Mouse (Mus musculus): Measurements from ENCODE around the gene Thsd7b. TPM values are rescaled to one million over a fixed set of nuclear protein-coding genes. Genes with fewer than 3 reads are reported as not detected.
"Not testable (repeated sequence)": the region's sequence is repeated elsewhere in the genome, so short reads cannot be mapped to it uniquely, and the experiment has no call there.

The Thsd7b gene
- polyA plus RNA-seq, 1 experiment: 0.54 TPM

- no peak for DNase-seq (ENCODE audit: low read depth)
Observed at GRCm38 (mm10) chr1:129838486-129838885, 565.4 kb downstream of the Thsd7b start.

GRCm38 (mm10) chr1:129843416-129843815 is 570.3 kb downstream of the Thsd7b start:
- DNase-seq (ENCODE audit: low read depth): no peak

- DNase-seq (ENCODE audit: low read depth): no peak
Observed at GRCm38 (mm10) chr1:129850007-129850564, 577.0 kb downstream of the Thsd7b start.

GRCm38 (mm10) chr1:129867714-129868113 is 594.6 kb downstream of the Thsd7b start:
- no peak for DNase-seq (ENCODE audit: low read depth)

- no peak for DNase-seq (ENCODE audit: low read depth)
Observed at GRCm38 (mm10) chr1:129874355-129874754, 601.3 kb downstream of the Thsd7b start.

- no peak for DNase-seq (ENCODE audit: low read depth)
Observed at GRCm38 (mm10) chr1:129887861-129888260, 614.8 kb downstream of the Thsd7b start.

GRCm38 (mm10) chr1:129898121-129898520 is 625.0 kb downstream of the Thsd7b start:
- DNase-seq (ENCODE audit: low read depth): no peak

- DNase-seq (ENCODE audit: low read depth): no peak
Observed at GRCm38 (mm10) chr1:129915484-129915883, 642.4 kb downstream of the Thsd7b start.

GRCm38 (mm10) chr1:129917568-129917967 is 644.5 kb downstream of the Thsd7b start:
- DNase-seq (ENCODE audit: low read depth): no peak

GRCm38 (mm10) chr1:129919385-129919784 is 646.3 kb downstream of the Thsd7b start:
- no peak for DNase-seq (ENCODE audit: low read depth)

GRCm38 (mm10) chr1:129931003-129931402 is 657.9 kb downstream of the Thsd7b start:
- no peak for DNase-seq (ENCODE audit: low read depth)

- no peak for DNase-seq (ENCODE audit: low read depth)
Observed at GRCm38 (mm10) chr1:129943116-129943515, 670.0 kb downstream of the Thsd7b start.

GRCm38 (mm10) chr1:129947026-129947425 is 673.9 kb downstream of the Thsd7b start:
- no peak for DNase-seq (ENCODE audit: low read depth)

- DNase-seq (ENCODE audit: low read depth): no peak
Observed at GRCm38 (mm10) chr1:129955478-129955877, 682.4 kb downstream of the Thsd7b start.

- no peak for DNase-seq (ENCODE audit: low read depth)
Observed at GRCm38 (mm10) chr1:129956625-129957024, 683.5 kb downstream of the Thsd7b start.

- not testable (repeated sequence) for DNase-seq (ENCODE audit: low read depth)
Observed at GRCm38 (mm10) chr1:129959352-129959751, 686.2 kb downstream of the Thsd7b start.

- DNase-seq (ENCODE audit: low read depth): no peak
Observed at GRCm38 (mm10) chr1:129963166-129963565, 690.1 kb downstream of the Thsd7b start.

GRCm38 (mm10) chr1:129989247-129989646 is 716.1 kb downstream of the Thsd7b start:
- not testable (repeated sequence) for DNase-seq (ENCODE audit: low read depth)

- DNase-seq (ENCODE audit: low read depth): no peak
Observed at GRCm38 (mm10) chr1:129990821-129991220, 717.7 kb downstream of the Thsd7b start.

GRCm38 (mm10) chr1:130055012-130055411 is 781.9 kb downstream of the Thsd7b start:
- no peak for DNase-seq (ENCODE audit: low read depth)

- DNase-seq (ENCODE audit: low read depth): no peak
Observed at GRCm38 (mm10) chr1:130062105-130062504, 789.0 kb downstream of the Thsd7b start.

GRCm38 (mm10) chr1:130066193-130066959 is 793.3 kb downstream of the Thsd7b start:
- no peak for DNase-seq (ENCODE audit: low read depth)

- DNase-seq (ENCODE audit: low read depth): no peak
Observed at GRCm38 (mm10) chr1:130083788-130084187, 810.7 kb downstream of the Thsd7b start.

Data from gonadal fat pad, adult 2 months (tissue).